Mouse (Mus musculus): ENCODE results near the gene Slc38a2. TPM values are rescaled to one million over a fixed set of nuclear protein-coding genes. Genes with fewer than 3 reads are reported as not detected.

Gene Slc38a2
- polyA plus RNA-seq, 1 experiment: 158 TPM

- Histone ChIP-seq H3K9me3 (replicated peaks; ENCODE audit: control insufficient read depth, insufficient read depth, low read length, poor library complexity, severe bottlenecking) (no peaks in the 10 kb centered on the region), H3K4me1 (ENCODE audit: control insufficient read depth, insufficient read depth, low read length) (peaks cover 1% of the 10 kb centered on the region), H3K9ac (ENCODE audit: low read depth, poor library complexity, severe bottlenecking) (no peak overlapping the region), H3K27me3 (ENCODE audit: control insufficient read depth, insufficient read depth, low read length, poor library complexity, severe bottlenecking) (no peaks in the 10 kb centered on the region), H3K36me3 (ENCODE audit: control insufficient read depth, insufficient read depth, low read length, poor library complexity, severe bottlenecking) (no peaks in the 10 kb centered on the region), H3K4me3 (ENCODE audit: low read depth, low read length) (no peak overlapping the region), H3K27ac (ENCODE audit: insufficient read depth, low read length) (no peak overlapping the region)
- TF ChIP-seq POLR2A (IDR thresholded peaks at IDR 0.05; ENCODE audit: insufficient read depth, low read length) (no peak), CTCF (IDR thresholded peaks at IDR 0.05; ENCODE audit: low read depth, low read length) (no peak), EP300 (IDR thresholded peaks at IDR 0.05; ENCODE audit: insufficient read depth, low read depth, low read length) (no peak)
Observed at GRCm38 (mm10) chr15:96716371-96716770, 16.8 kb upstream of the Slc38a2 start.

GRCm38 (mm10) chr15:96715692-96716080, 16.2 kb upstream of the Slc38a2 start:
- TF ChIP-seq EP300 (IDR thresholded peaks at IDR 0.05; ENCODE audit: insufficient read depth, low read depth, low read length) (no peak), POLR2A (IDR thresholded peaks at IDR 0.05; ENCODE audit: insufficient read depth, low read length) (no peak), CTCF (IDR thresholded peaks at IDR 0.05; ENCODE audit: low read depth, low read length) (no peak)
- Histone ChIP-seq H3K27me3 (ENCODE audit: control insufficient read depth, insufficient read depth, low read length, poor library complexity, severe bottlenecking) (no peaks in the 10 kb centered on the region), H3K9ac (ENCODE audit: low read depth, poor library complexity, severe bottlenecking) (no peak overlapping the region)

GRCm38 (mm10) chr15:96715079-96715691, 15.7 kb upstream of the Slc38a2 start:
- H3K9ac ChIP-seq (ENCODE audit: low read depth, poor library complexity, severe bottlenecking): no peak overlapping the region
- H3K4me3 ChIP-seq (ENCODE audit: low read depth, low read length): no peak overlapping the region
- peaks cover 1% of the 10 kb centered on the region for H3K4me1 ChIP-seq (ENCODE audit: control insufficient read depth, insufficient read depth, low read length)
- no peaks in the 10 kb centered on the region for H3K9me3 ChIP-seq (replicated peaks; ENCODE audit: control insufficient read depth, insufficient read depth, low read length, poor library complexity, severe bottlenecking)
- no peaks in the 10 kb centered on the region for H3K36me3 ChIP-seq (ENCODE audit: control insufficient read depth, insufficient read depth, low read length, poor library complexity, severe bottlenecking)
- TF ChIP-seq POLR2A (IDR thresholded peaks at IDR 0.05; ENCODE audit: insufficient read depth, low read length): no peak
- no peak for TF ChIP-seq CTCF (IDR thresholded peaks at IDR 0.05; ENCODE audit: low read depth, low read length)
- TF ChIP-seq EP300 (IDR thresholded peaks at IDR 0.05; ENCODE audit: insufficient read depth, low read depth, low read length): no peak
- no peaks in the 10 kb centered on the region for H3K27me3 ChIP-seq (ENCODE audit: control insufficient read depth, insufficient read depth, low read length, poor library complexity, severe bottlenecking)
- H3K27ac ChIP-seq (ENCODE audit: insufficient read depth, low read length): no peak overlapping the region

More at GRCm38 (mm10) chr15:96715692-96716080, 16.2 kb upstream of the Slc38a2 start:
- H3K9me3 ChIP-seq (replicated peaks; ENCODE audit: control insufficient read depth, insufficient read depth, low read length, poor library complexity, severe bottlenecking): no peaks in the 10 kb centered on the region
- H3K36me3 ChIP-seq (ENCODE audit: control insufficient read depth, insufficient read depth, low read length, poor library complexity, severe bottlenecking): no peaks in the 10 kb centered on the region
- no peak overlapping the region for H3K4me3 ChIP-seq (ENCODE audit: low read depth, low read length)
- H3K27ac ChIP-seq (ENCODE audit: insufficient read depth, low read length): no peak overlapping the region
- H3K4me1 ChIP-seq (ENCODE audit: control insufficient read depth, insufficient read depth, low read length): peaks cover 1% of the 10 kb centered on the region

GRCm38 (mm10) chr15:96714676-96715016, 15.1 kb upstream of the Slc38a2 start:
- Histone ChIP-seq H3K27me3 (ENCODE audit: control insufficient read depth, insufficient read depth, low read length, poor library complexity, severe bottlenecking) (no peaks in the 10 kb centered on the region), H3K36me3 (ENCODE audit: control insufficient read depth, insufficient read depth, low read length, poor library complexity, severe bottlenecking) (no peaks in the 10 kb centered on the region), H3K4me1 (ENCODE audit: control insufficient read depth, insufficient read depth, low read length) (peaks cover 1% of the 10 kb centered on the region), H3K4me3 (ENCODE audit: low read depth, low read length) (no peak overlapping the region), H3K27ac (ENCODE audit: insufficient read depth, low read length) (no peak overlapping the region), H3K9me3 (replicated peaks; ENCODE audit: control insufficient read depth, insufficient read depth, low read length, poor library complexity, severe bottlenecking) (no peaks in the 10 kb centered on the region), H3K9ac (ENCODE audit: low read depth, poor library complexity, severe bottlenecking) (no peak overlapping the region)
- no peak for TF ChIP-seq CTCF (IDR thresholded peaks at IDR 0.05; ENCODE audit: low read depth, low read length)
- TF ChIP-seq EP300 (IDR thresholded peaks at IDR 0.05; ENCODE audit: insufficient read depth, low read depth, low read length): no peak
- no peak for TF ChIP-seq POLR2A (IDR thresholded peaks at IDR 0.05; ENCODE audit: insufficient read depth, low read length)

- no peak overlapping the region for H3K9ac ChIP-seq (ENCODE audit: low read depth, poor library complexity, severe bottlenecking)
- no peaks in the 10 kb centered on the region for H3K27me3 ChIP-seq (ENCODE audit: control insufficient read depth, insufficient read depth, low read length, poor library complexity, severe bottlenecking)
- H3K4me3 ChIP-seq (ENCODE audit: low read depth, low read length): no peak overlapping the region
- no peak for TF ChIP-seq EP300 (IDR thresholded peaks at IDR 0.05; ENCODE audit: insufficient read depth, low read depth, low read length)
- H3K4me1 ChIP-seq (ENCODE audit: control insufficient read depth, insufficient read depth, low read length): no peaks in the 10 kb centered on the region
- no peaks in the 10 kb centered on the region for H3K36me3 ChIP-seq (ENCODE audit: control insufficient read depth, insufficient read depth, low read length, poor library complexity, severe bottlenecking)
- H3K27ac ChIP-seq (ENCODE audit: insufficient read depth, low read length): no peak overlapping the region
- H3K9me3 ChIP-seq (replicated peaks; ENCODE audit: control insufficient read depth, insufficient read depth, low read length, poor library complexity, severe bottlenecking): no peaks in the 10 kb centered on the region
Observed at GRCm38 (mm10) chr15:96713758-96714675, 14.5 kb upstream of the Slc38a2 start.

GRCm38 (mm10) chr15:96712338-96712737, 12.8 kb upstream of the Slc38a2 start:
- Histone ChIP-seq H3K27me3 (ENCODE audit: control insufficient read depth, insufficient read depth, low read length, poor library complexity, severe bottlenecking) (no peaks in the 10 kb centered on the region), H3K9ac (ENCODE audit: low read depth, poor library complexity, severe bottlenecking) (no peak overlapping the region), H3K4me3 (ENCODE audit: low read depth, low read length) (no peak overlapping the region), H3K4me1 (ENCODE audit: control insufficient read depth, insufficient read depth, low read length) (no peaks in the 10 kb centered on the region), H3K36me3 (ENCODE audit: control insufficient read depth, insufficient read depth, low read length, poor library complexity, severe bottlenecking) (no peaks in the 10 kb centered on the region), H3K9me3 (replicated peaks; ENCODE audit: control insufficient read depth, insufficient read depth, low read length, poor library complexity, severe bottlenecking) (no peaks in the 10 kb centered on the region), H3K27ac (ENCODE audit: insufficient read depth, low read length) (no peak overlapping the region)
- TF ChIP-seq POLR2A (IDR thresholded peaks at IDR 0.05; ENCODE audit: insufficient read depth, low read length): no peak
- TF ChIP-seq CTCF (IDR thresholded peaks at IDR 0.05; ENCODE audit: low read depth, low read length): no peak
- TF ChIP-seq EP300 (IDR thresholded peaks at IDR 0.05; ENCODE audit: insufficient read depth, low read depth, low read length): no peak
